Mouse (Mus musculus) liver, embryonic 16.5 days (tissue): ENCODE measurements around the gene Kremen2. TPM values are rescaled to one million over a fixed set of nuclear protein-coding genes. Genes with fewer than 3 reads are reported as not detected.
A peak's percentile ranks its signal among the peaks of the same experiment; 100 is the strongest.

Experiments used
- ATAC-seq: fragments of 200-750 bp; cut with Nextera tagmentation; 2 replicates; pipeline ENCODE4 v1.8.0; 2017; ENCODE audit warnings: low read depth, mild to moderate bottlenecking, moderate number of reproducible peaks, moderate library complexity
- H3K27ac ChIP-seq: fragments of 300-500 bp; sonication (generic); 2 replicates; pipeline ENCODE4 v1.5.1; 2014; ENCODE audit warnings: mild to moderate bottlenecking, low read length
- H3K27me3 ChIP-seq: fragments of 300-500 bp; sonication (generic); 2 replicates; pipeline ENCODE4 v1.6.1; 2014; ENCODE audit warnings: low read depth, low read length, mixed read lengths; ENCODE audit not compliant: control insufficient read depth, insufficient read depth
- H3K36me3 ChIP-seq: fragments of 300-500 bp; sonication (generic); 2 replicates; pipeline ENCODE4 v1.6.1; 2014; ENCODE audit warnings: mild to moderate bottlenecking; ENCODE audit not compliant: control insufficient read depth, insufficient read depth
- H3K4me1 ChIP-seq: fragments of 300-500 bp; sonication (generic); 2 replicates; pipeline ENCODE4 v1.6.1; 2014; ENCODE audit warnings: low read depth, low read length, mixed read lengths; ENCODE audit not compliant: control insufficient read depth
- H3K4me2 ChIP-seq: fragments of 300-500 bp; sonication (generic); 2 replicates; pipeline ENCODE4 v1.6.1; 2014; ENCODE audit warnings: low read depth, low read length, mixed read lengths
- H3K4me3 ChIP-seq: fragments of 300-500 bp; sonication (generic); 2 replicates; pipeline ENCODE4 v1.5.1; 2014; ENCODE audit warnings: low read depth, mild to moderate bottlenecking, low read length
- H3K9ac ChIP-seq: fragments of 300-500 bp; sonication (generic); 2 replicates; pipeline ENCODE4 v1.6.1; 2014; ENCODE audit warnings: low read depth, low read length
- H3K9me3 ChIP-seq: fragments of 300-500 bp; sonication (generic); replicated peaks from 2 replicates; pipeline ENCODE4 v1.6.1; 2016; ENCODE audit warnings: low read length; ENCODE audit not compliant: control insufficient read depth
- whole genome bisulfite sequencing: fragments of 180-500 bp; shearing (Covaris S2); extraction: QIAGEN DNeasy Blood & Tissue Kit; methylation state at CpG from one replicate; pipeline ENCODE4 v1.1.7; 2014; ENCODE audit not compliant: insufficient replicate concordance; 5-methylcytosine and 5-hydroxymethylcytosine counted together
- polyA plus RNA-seq: library from polyadenylated mRNA; unstranded; fragments of >200 nt; fragmentation: Nextera tagmentation; extraction: Ambion mirVana; gene quantifications from 2 replicates; pipeline ENCODE4 v1.2.1, GENCODE M21; 2015

The Kremen2 gene
- polyA plus RNA-seq, 1 experiment from 2014 or later = not detected

- H3K9me3 ChIP-seq = no peaks in the 10 kb centered on the region
- no peaks in the 10 kb centered on the region for H3K36me3 ChIP-seq
- H3K27me3 ChIP-seq = no peaks in the 10 kb centered on the region
- ATAC-seq = peak; percentile 91
- peaks cover 22% of the 10 kb centered on the region for H3K4me1 ChIP-seq
- H3K9ac ChIP-seq = peak within 1 kb of the TSS; percentile 85
- H3K4me3 ChIP-seq = peak within 1 kb of the TSS; percentile 88
- WGBS = 1% methylated on average over 71 of the region's 73 CpGs
- H3K4me2 ChIP-seq = peak within 1 kb of the TSS; percentile 85
- peak within 1 kb of the TSS; percentile 92 for H3K27ac ChIP-seq
Measured at GRCm38 (mm10) chr17:23725999-23726757, 19.5 kb downstream of the Kremen2 start, which contains the start of gene Pkmyt1. Gene Pkmyt1, plus strand, starts transcription at chr17:23726336.

DNA sequence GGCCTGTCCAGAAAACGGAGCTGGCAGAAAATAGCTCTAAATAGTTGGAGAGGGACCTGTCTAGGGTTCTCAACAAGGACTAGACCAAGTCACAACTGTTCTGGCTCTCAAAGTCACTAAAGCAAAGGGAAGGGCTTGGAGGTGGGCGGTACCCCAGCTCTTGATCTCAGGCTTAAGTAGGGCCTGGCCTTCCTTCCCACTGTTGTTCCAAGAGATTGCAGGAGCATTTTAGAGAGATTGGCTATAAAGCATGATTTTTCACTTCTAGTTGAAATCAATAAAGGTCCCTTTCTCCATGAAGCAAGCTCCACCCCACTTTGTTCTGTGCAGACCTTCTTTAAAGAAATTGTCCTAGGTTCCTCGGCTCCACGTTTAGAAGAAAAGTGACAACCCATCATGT, 20.2 kb downstream of the Kremen2 start:
- ATAC-seq = no peak
- H3K4me2 ChIP-seq = peak overlapping the region; percentile 85
- WGBS = 41% methylated on average over 4 of the region's 4 CpGs

DNA sequence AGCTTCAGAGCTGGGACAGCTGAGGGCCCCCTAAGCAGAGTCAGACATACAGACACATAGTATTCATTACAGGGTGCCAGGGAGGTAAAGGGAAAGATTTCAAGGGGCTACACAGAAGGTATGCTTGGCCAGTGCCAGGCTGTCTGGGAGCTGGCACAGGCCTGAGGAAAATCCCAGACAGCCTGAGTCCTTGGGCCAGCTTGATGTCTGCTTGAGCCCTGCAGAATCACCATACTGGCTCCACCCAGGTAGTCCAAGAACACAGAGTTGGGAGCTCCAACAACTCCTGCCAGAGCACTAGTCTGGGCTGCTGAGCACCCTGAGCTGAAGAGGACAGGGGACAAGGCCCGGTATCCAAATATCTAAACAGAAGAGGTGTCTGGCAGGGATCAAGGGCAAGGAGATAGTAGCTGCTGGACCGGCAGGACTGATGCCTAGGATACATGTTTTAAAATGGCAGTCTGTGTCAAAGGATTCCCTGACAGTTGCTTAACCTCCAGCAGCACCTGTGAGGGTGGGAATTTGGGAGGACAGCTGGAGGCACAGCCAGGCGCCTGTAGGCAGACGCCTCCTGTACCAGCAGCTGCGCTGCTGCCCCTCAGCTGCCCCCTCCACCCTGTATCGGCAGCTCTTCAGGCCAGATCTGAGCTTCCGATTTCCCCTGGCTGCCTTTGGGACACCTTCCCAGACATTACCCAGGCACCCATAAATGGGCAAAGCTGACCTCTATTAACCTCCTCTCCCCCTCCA, 23.1 kb downstream of the Kremen2 start, which contains the start of gene 1520401A03Rik:
Gene 1520401A03Rik, minus strand, starts transcription at position 408 of the 750 bp plus-strand sequence.
- H3K36me3 ChIP-seq = no peaks in the 10 kb centered on the region
- no peak within 1 kb of the TSS for H3K4me2 ChIP-seq
- H3K27me3 ChIP-seq = no peaks in the 10 kb centered on the region
- H3K4me3 ChIP-seq = no peak within 1 kb of the TSS
- no peaks in the 10 kb centered on the region for H3K9me3 ChIP-seq
- 78% methylated on average over 7 of the region's 7 CpGs for WGBS
- no peak within 1 kb of the TSS for H3K9ac ChIP-seq
- ATAC-seq = no peak
- H3K27ac ChIP-seq = no peak within 1 kb of the TSS
- peaks cover 13% of the 10 kb centered on the region for H3K4me1 ChIP-seq

More for the DNA sequence above, 20.2 kb downstream of the Kremen2 start:
- peak overlapping the region; percentile 88 for H3K4me3 ChIP-seq
- no peaks in the 10 kb centered on the region for H3K36me3 ChIP-seq
- H3K27ac ChIP-seq = peak overlapping the region; percentile 69
- peak overlapping the region; percentile 74 for H3K9ac ChIP-seq
- H3K4me1 ChIP-seq = peaks cover 22% of the 10 kb centered on the region
- no peaks in the 10 kb centered on the region for H3K27me3 ChIP-seq
- H3K9me3 ChIP-seq = no peaks in the 10 kb centered on the region

- Histone ChIP-seq H3K27ac (no peak overlapping the region), H3K36me3 (no peaks in the 10 kb centered on the region), H3K9me3 (no peaks in the 10 kb centered on the region), H3K27me3 (no peaks in the 10 kb centered on the region), H3K4me2 (no peak overlapping the region), H3K4me3 (no peak overlapping the region), H3K4me1 (peaks cover 7% of the 10 kb centered on the region), H3K9ac (no peak overlapping the region)
- WGBS = 68% methylated on average over 2 of the region's 2 CpGs
- no peak for ATAC-seq
Measured at GRCm38 (mm10) chr17:23721886-23722285, 23.7 kb downstream of the Kremen2 start.

DNA sequence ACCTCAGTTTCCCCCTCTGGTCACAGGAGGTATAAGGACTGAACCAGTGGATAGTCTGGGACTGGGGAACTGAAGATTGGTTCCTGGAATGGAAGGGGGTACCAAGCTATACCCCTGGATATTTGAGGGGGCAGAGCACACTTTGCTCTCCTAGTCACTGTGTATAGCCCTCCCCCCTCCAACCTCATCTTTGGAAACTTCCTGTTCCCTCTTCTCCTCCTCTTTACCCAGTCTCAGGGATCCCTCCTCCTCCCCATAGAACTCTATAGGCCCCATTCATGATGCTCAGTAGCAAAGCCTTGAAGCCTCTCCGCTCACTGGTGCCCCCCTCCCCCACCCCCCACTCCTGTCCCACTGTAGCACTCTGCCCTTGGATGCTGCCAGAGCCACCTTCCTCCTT, 26.2 kb downstream of the Kremen2 start:
- H3K27ac ChIP-seq = no peak overlapping the region
- no peak overlapping the region for H3K4me2 ChIP-seq
- no peaks in the 10 kb centered on the region for H3K9me3 ChIP-seq
- WGBS = 18% methylated on average over 1 of the region's 1 CpGs
- H3K4me3 ChIP-seq = no peak overlapping the region
- H3K36me3 ChIP-seq = no peaks in the 10 kb centered on the region
- H3K9ac ChIP-seq = no peak overlapping the region
- H3K27me3 ChIP-seq = no peaks in the 10 kb centered on the region
- no peak for ATAC-seq
- H3K4me1 ChIP-seq = no peaks in the 10 kb centered on the region; the same call in 1 of the 2 replicates

DNA sequence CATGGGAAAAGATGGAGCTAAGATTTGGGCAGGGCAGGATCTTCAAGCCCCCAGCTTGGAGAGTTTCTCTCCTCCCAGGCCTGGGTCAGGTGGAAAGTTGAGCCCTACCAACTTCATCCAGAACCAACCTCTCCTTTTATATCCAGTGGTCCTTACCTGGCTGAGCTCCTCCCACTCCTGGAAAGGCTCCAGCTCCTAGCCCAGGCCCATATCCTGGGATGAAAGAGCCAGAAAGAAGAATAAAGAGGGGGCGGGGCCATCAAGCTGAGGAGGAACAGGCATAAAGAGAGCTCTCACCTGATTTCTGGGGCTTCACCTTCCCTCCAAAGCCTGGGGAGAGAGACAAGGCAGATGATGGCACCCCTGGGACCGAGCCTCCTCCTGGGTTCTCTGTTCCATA, 28.6 kb downstream of the Kremen2 start:
- Histone ChIP-seq H3K9ac (no peak overlapping the region), H3K9me3 (no peaks in the 10 kb centered on the region), H3K27ac (no peak overlapping the region), H3K4me1 (no peaks in the 10 kb centered on the region; the same call in 1 of the 2 replicates), H3K27me3 (no peaks in the 10 kb centered on the region), H3K36me3 (no peaks in the 10 kb centered on the region), H3K4me2 (no peak overlapping the region), H3K4me3 (no peak overlapping the region)
- WGBS = 38% methylated on average over 2 of the region's 2 CpGs
- ATAC-seq = no peak

DNA sequence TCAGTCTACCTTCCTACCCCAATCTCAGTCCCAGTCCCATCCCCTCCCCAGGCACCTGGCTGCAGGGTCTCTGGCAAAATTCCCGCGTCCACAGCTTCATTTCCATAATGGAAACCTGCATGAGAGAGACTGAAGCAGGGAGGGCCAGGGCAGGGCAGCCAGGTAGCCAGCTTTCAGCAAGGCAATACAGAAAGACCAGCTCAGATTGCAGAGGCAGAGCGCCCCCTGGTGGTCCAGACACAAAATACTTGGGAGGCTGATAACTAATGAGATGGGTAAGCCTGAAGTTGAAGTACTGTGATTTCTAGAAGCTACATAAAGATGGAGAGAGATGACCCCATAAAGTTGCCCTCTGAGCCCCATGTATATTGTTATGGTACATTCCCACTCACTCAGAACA, 39.4 kb downstream of the Kremen2 start:
- Histone ChIP-seq H3K9me3 (no peaks in the 10 kb centered on the region), H3K4me1 (no peaks in the 10 kb centered on the region), H3K4me3 (no peak overlapping the region), H3K27me3 (peaks cover 6% of the 10 kb centered on the region), H3K36me3 (no peaks in the 10 kb centered on the region), H3K27ac (no peak overlapping the region), H3K4me2 (no peak overlapping the region), H3K9ac (no peak overlapping the region)
- WGBS = 2% methylated on average over 3 of the region's 3 CpGs
- ATAC-seq = no peak

DNA sequence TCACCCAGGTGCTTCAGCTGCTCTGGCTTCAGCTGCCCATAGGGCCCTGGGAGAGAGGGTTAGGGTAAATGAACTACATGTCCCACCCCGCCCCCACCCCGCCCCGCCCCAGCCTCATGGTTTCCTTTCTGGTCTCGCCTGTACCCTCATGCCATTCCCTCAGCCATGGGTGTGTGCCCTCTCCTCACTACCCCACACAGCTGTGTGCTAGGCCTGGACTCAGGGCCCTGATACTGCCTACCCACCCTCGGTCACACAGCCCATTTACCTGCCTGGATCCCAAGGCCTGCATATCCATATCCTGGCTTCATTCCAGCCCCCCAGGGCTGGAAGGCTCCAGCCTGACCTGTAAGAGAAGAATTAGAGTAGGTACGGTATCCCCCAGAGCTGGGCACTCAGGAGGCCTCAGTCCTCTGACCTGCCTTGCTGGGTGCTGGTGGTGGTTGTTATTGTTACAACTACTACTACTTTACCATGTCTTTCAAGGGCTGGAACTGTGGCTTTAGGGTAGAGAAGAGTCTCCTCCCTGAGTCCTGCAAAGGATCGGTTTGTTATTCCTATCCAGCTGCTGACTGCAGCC, 40.0 kb downstream of the Kremen2 start:
- Histone ChIP-seq H3K9me3 (no peaks in the 10 kb centered on the region), H3K4me2 (no peak overlapping the region), H3K27ac (no peak overlapping the region), H3K27me3 (peaks cover 12% of the 10 kb centered on the region), H3K4me3 (no peak overlapping the region), H3K36me3 (no peaks in the 10 kb centered on the region), H3K9ac (no peak overlapping the region), H3K4me1 (no peaks in the 10 kb centered on the region)
- ATAC-seq = no peak
- 60% methylated on average over 7 of the region's 7 CpGs for WGBS
